Mouse (Mus musculus) layer of hippocampus, adult 8-10 months (tissue): ENCODE measurements around the gene Nrxn3. TPM values are rescaled to one million over a fixed set of nuclear protein-coding genes. Genes with fewer than 3 reads are reported as not detected.

ENCODE experiments used
- DNase-seq, 2 experiments: peaks; one replicate each; pipeline ENCODE4 v3.0.0; 2022; ENCODE audit warnings: low spot score in 2 of 2
- total RNA-seq, 4 experiments: library from RNA; stranded (reverse); gene quantifications; 2 replicates each; pipeline ENCODE4 v1.2.4; 2022

The Nrxn3 gene
- total RNA-seq, 4 experiments from 2014 or later: 173 to 206 (median 191) TPM

- no peak for DNase-seq
These were observed 963.0 kb downstream of the Nrxn3 start for GRCm38 (mm10) chr12:89685633-89686032.

GRCm38 (mm10) chr12:89689086-89689485 lies 966.4 kb downstream of the Nrxn3 start:
- peak in 1 of 2 experiments; percentile 44 for DNase-seq

GRCm38 (mm10) chr12:89699469-89699868 lies 976.8 kb downstream of the Nrxn3 start:
- peak; percentile 18 to 26 for DNase-seq

- no peak for DNase-seq
These were observed 978.3 kb downstream of the Nrxn3 start for GRCm38 (mm10) chr12:89700937-89701458.

GRCm38 (mm10) chr12:89702931-89703330 lies 980.3 kb downstream of the Nrxn3 start:
- DNase-seq: no peak

- no peak for DNase-seq
These were observed 985.2 kb downstream of the Nrxn3 start for GRCm38 (mm10) chr12:89707913-89708312.

- DNase-seq: peak; percentile 53
These were observed 987.8 kb downstream of the Nrxn3 start for GRCm38 (mm10) chr12:89710459-89710858.

GRCm38 (mm10) chr12:89711791-89712190 lies 989.1 kb downstream of the Nrxn3 start:
- DNase-seq: no peak

GRCm38 (mm10) chr12:89719194-89720080 lies 996.8 kb downstream of the Nrxn3 start:
- no peak for DNase-seq

GRCm38 (mm10) chr12:89720945-89721344 lies 998.3 kb downstream of the Nrxn3 start:
- no peak for DNase-seq

GRCm38 (mm10) chr12:89722462-89722861 lies 999.8 kb downstream of the Nrxn3 start:
- DNase-seq: peak; percentile 31 to 44

GRCm38 (mm10) chr12:89724048-89724447 lies 1001.4 kb downstream of the Nrxn3 start:
- DNase-seq: no peak

- DNase-seq: no peak
These were observed 1019.6 kb downstream of the Nrxn3 start for GRCm38 (mm10) chr12:89742326-89742725.

- DNase-seq: no peak
These were observed 1020.1 kb downstream of the Nrxn3 start for GRCm38 (mm10) chr12:89742796-89743195.

GRCm38 (mm10) chr12:89764191-89765082 lies 1041.8 kb downstream of the Nrxn3 start:
- DNase-seq: no peak

GRCm38 (mm10) chr12:89765179-89765578 lies 1042.5 kb downstream of the Nrxn3 start:
- no peak for DNase-seq

GRCm38 (mm10) chr12:89788794-89789193 lies 1066.1 kb downstream of the Nrxn3 start:
- DNase-seq: peak in 1 of 2 experiments; percentile 49

GRCm38 (mm10) chr12:89789981-89790380 lies 1067.3 kb downstream of the Nrxn3 start:
- DNase-seq: no peak

GRCm38 (mm10) chr12:89791829-89792228 lies 1069.2 kb downstream of the Nrxn3 start:
- no peak for DNase-seq

GRCm38 (mm10) chr12:89794741-89795140 lies 1072.1 kb downstream of the Nrxn3 start:
- DNase-seq: no peak

- DNase-seq: no peak
These were observed 1085.5 kb downstream of the Nrxn3 start for GRCm38 (mm10) chr12:89808217-89808616.

GRCm38 (mm10) chr12:89810146-89810545 lies 1087.5 kb downstream of the Nrxn3 start:
- DNase-seq: no peak
